Mouse (Mus musculus) testis, adult 2 months (tissue): Measurements from ENCODE around the gene Cpne8.

Experiments
- CTCF ChIP-seq: fragments of 200-500 bp; IDR thresholded peaks from 2 replicates; pipeline ENCODE4 v1.5.1; 2012; ENCODE audit warnings: low read depth, mild to moderate bottlenecking, inconsistent platforms, low read length, moderate library complexity; ENCODE audit not compliant: control insufficient read depth, insufficient read depth, insufficient replicate concordance
- POLR2A ChIP-seq: fragments of 200-500 bp; IDR thresholded peaks from 2 replicates; pipeline ENCODE4 v1.6.1; 2012; ENCODE audit warnings: low read depth, mild to moderate bottlenecking, inconsistent platforms, low read length, moderate library complexity; ENCODE audit not compliant: control insufficient read depth

- TF ChIP-seq CTCF (peak; percentile 99), POLR2A (no peak)
Measured at GRCm38 (mm10) chr15:90679760-90680579, 738 bp upstream of the Cpne8 start.
